Mouse (Mus musculus) NIH3T3 (cell line): ENCODE measurements around the gene Dap.

ENCODE experiments used
- DNase-seq: peaks from one replicate; pipeline ENCODE4 v3.0.0-alpha.2; 2012; ENCODE audit warnings: low read depth

Dap gene

DNA sequence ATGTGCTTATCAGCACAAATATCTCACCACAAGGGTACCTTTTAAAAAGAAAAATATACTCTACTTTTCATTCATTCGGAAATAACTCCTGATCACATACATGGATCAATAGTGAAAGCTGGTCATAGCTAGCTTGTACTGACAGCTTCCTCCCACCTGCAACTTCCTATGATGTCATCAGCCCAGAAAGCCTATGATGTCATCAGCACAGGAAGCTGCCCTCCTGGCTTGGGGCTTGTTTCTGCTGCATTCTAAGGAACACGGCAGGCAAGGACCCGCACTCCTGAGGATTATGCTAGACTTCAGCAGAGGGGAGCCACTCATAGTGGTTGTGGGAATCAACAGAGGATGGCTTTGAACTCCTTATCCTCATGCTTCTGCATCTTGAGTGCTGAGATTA lies 80.2 kb downstream of the Dap start:
- DNase-seq: no peak

DNA sequence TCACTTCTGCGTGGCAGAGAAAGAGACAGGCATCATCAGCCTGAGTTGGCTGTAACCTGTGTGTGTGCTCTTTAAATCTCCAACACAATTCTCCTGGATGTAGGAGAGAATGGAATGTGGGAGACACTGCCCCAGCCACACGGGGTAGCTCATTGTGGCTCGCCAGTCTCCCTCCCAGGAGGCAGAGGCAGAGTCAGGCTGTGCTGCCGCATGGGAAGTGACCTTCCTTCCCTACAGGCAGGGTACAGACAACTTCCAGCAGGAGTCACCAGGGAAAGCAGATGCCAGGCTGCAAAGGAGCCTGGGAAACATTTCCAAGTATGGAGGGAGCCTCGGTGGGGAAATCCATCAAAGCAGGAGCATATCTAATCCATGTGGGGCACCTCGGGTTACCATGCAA lies 81.1 kb downstream of the Dap start:
- DNase-seq: no peak

DNA sequence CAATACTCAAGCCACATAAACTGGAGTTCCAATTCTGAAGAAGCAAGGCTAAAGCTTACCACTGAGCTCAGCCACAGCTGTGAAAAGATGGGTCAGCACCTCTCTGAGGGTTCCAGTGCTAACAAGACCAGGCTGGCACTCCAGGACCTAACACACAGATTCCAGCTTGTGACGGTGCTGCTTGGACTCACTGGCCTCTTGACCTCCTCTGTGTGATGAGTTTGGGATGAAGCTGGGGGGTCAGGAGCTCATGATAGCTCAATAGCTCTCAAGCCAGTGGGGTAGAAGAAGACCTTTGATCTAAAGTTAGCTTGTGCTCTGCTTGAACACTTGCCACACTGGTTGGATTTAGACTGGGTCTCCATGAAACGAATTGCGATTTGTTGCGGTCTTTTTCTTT lies 82.6 kb downstream of the Dap start:
- DNase-seq: no peak

DNA sequence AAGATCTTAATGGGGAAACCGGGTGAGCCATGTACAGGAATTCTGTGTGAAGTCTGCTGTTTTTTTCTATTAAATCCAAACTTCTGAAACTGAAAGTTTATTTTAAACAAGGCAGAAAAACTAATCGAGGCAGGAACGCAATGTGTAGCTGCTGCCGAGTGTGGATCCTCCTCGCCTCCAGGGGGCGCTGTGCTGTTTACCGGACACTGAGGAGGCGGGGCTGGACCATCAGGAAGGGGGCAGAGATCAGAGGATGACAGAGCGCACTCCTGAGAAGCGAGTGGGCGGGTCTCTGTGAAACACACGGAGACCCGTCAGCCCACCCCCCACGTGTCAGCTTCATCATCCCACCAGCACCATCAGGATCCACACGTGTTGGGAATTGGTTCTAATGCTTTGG lies 85.4 kb downstream of the Dap start:
- DNase-seq: peak; percentile 13

DNA sequence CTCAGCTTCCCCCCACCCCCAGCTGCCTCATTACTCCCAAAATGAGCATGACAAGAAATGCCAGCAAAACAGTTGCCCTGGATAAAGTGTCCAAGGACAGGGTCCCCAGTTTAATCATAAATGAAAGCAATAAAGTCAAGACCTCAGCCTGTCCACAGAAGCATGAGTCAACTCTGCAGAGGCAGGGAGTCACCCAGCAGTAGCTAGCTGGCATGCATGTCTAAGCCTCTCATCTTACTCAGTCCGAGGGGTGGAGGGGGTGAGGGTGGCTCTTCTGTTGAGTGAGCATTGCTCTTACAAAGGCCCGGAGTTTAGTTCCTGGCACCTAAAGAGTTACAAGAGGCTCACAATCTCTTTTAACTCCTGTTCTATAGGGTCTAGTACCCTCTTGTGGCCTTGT lies 87.9 kb downstream of the Dap start:
- DNase-seq: no peak

DNA sequence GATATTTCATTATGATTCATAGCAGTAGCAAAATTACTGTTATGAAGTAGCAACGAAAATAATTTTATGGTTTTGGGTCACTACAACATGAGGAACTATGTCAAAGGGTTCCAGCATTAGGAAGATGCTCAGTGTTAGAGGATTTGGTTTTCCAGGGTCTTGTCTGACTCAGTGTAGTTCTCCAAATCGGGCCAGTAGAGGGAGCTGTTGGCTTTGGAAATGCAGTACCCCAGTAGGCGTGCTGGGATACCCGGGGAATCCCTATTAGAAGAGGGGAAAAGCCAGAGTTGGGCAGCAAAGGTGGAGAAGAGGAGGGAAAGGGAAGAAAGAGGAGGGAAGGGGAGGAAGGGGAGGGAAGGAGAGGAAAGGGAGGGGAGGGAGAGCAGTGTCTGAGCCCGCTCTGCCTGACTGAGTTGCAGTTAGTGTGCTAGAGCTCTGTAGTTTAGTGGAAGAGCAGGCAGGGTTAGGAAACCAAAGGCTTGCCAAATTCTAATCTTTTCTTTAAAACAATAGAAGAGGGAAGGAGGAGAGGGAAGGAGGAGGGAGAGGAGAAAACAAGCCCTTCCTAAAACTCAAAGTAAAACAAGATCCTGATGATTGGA lies 91.6 kb downstream of the Dap start:
- DNase-seq: peak; percentile 92

DNA sequence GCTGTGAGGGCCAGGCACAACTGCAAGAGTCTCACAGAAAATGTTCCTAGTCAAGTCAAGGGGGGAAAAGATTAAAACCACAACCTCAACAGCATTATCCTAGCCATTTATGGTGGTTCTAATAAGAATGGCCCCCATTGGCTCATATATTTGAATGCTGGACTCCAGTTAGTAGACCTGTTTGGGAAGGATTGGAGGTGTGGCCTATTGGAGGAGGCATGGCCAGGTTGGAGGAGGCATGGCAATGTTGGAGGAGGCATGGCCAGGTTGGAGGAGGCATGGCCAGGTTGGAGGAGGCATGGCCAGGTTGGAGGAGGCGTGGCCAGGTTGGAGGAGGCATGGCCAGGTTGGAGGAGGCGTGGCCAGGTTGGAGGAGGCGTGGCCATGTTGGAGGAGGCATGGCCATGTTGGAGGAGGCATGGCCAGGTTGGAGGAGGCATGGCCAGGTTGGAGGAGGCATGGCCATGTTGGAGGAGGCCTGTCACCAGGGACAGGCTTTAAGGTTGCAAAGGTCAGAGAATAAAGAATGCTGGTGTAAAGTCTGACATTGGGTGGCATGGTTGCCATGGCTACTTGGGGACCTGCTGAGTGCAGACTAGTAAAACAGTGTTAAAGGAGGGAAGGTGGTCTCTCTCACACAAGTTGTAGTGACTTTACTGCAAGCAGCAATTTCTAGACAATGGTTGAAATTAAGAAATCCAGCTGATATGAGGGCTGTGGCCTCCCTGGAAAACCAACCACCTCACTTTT lies 93.1 kb downstream of the Dap start:
- no peak for DNase-seq

DNA sequence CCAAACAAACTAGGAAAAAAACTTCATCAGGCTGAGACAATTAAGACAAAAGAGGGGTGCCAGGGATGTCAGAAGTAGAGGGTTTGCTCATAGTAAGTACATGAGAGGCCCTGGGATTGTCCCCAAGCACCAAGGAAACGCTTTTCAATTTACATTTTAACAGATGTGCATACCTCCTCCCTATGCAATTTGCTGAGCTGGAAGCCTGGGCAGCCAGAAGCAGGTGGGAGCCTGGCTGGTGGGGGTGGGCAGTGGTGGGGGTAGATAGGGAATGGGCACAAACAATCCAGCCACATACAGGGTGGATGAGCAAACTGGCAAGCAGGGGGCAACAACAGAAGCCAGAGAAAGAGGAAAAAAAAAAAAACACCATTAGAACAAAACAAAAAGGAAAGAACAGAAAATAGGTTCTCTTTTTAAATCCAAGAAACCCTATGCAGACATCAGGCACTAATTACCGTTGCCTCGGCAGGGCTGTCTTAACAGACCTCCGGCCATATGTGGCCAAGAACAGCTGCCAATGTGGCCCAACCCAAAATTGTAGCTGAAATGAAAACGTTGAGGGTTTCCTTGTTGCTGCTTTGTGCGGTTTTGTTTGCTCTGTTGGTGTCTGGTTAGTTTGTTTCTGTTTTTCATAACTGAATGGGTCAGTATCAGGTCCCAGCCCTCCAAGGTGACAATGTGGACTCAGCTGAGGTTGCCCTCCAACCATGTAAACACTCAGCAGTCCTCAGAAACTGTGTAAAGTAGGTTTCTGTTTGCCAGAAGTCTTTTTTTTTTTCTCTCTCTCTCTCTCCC lies 94.2 kb downstream of the Dap start:
- DNase-seq: peak; percentile 70

DNA sequence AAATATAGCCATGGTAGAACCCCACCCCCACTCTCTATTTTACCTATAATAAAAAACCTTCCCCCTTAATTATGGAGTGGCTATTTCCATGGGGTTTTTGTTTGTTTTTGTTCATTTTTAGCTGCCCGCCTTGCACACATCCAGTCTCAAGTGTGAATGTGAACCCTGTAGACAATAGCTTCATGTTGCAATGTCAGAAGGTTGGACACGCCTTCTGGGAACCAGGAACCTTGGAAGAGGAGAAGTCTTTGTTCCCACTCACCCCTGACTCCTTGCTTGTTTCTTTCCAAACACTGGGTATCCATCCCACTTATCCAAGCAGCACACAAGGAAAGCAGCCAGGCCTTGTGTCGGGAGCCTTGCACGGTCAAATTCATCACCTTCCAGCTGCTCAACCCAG lies 94.9 kb downstream of the Dap start:
- DNase-seq: no peak

DNA sequence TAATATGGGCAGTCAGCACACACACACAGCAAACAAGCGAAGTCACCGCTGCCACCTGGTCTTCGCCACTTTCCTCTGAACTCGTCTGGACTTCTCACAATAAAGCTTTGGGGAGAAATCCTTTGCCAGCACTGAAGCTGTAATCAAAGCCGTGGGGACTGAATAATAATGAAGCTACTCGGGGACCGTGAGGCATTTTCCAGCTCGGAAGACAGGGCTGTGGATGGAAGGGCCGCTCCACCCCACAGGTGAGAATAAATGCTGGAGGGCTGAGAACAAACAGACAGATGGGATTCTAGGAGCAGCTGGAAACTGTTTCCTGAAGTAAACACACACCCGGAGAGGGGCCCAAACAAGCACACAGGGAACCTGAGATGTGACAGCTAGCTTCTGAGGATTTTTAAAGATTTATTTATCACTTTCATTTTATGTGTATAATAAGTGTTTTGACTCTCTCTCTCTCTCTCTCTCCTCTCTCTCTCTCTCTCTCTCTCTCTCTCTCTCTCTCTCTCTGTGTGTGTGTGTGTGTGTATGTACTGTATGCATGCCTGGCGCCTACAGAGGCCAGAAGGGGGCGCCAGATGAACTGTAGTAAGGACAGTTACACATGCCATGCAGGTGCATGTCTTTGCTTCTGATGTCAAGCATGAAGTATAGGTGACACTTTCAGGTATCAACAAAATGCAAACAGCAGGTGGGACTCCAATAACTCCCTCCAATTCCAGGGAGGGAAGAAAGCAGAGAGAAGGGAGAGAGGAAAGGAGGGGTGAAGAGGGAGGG lies 96.7 kb downstream of the Dap start:
- DNase-seq: peak; percentile 45

DNA sequence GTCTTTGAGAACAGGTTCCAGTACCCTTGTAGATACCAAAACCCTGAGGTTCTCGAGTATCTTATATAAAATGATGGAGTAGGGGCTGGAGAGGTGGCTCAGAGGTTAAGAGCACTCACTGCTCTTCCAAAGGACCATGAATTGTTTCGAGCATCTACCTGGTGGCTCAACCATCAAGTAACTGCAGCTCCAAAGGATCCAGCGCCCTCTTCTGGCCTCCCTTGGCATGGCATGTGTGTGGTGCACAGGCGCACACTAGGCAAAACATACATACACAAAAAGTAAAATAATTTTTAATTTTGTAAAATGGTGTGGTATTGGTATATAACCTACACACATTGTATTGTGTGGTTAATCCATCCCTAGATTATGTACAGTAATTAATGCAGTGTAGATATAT lies 99.6 kb downstream of the Dap start:
- no peak for DNase-seq
